Mouse (Mus musculus) liver, postnatal 0 days (tissue): Measurements from ENCODE around the gene Chpf2.

ENCODE experiments used
- CTCF ChIP-seq: sonication (generic); IDR thresholded peaks from 2 replicates; pipeline ENCODE4 v1.5.1; 2016; ENCODE audit warnings: antibody characterized with exemption, low read depth
- EP300 ChIP-seq: IDR thresholded peaks from 2 replicates; pipeline ENCODE4 v1.6.1; 2016; ENCODE audit warnings: antibody characterized with exemption, low read depth, mild to moderate bottlenecking

DNA sequence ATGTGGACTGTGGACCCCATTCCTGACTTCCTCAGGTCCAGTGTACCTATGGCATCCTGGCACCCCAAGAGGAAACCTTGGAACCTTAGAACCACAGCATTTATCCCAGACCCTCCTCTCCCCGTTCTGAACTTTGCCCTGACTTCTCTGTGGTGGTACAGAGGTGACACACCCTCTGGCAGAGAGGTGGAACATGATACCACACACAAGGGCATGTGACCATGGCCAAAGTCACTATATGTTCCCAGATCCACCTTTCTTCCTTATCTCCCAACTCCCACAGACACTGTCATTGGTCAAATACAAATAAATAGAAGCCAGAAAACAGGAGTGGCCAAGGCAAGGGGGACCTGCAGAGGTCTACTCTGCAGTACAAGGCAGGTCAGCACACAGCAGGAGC, 48.6 kb downstream of the Chpf2 start:
- TF ChIP-seq CTCF (no peak), EP300 (no peak)
